Mouse (Mus musculus): Measurements from ENCODE around the gene Ascc2.

DNA sequence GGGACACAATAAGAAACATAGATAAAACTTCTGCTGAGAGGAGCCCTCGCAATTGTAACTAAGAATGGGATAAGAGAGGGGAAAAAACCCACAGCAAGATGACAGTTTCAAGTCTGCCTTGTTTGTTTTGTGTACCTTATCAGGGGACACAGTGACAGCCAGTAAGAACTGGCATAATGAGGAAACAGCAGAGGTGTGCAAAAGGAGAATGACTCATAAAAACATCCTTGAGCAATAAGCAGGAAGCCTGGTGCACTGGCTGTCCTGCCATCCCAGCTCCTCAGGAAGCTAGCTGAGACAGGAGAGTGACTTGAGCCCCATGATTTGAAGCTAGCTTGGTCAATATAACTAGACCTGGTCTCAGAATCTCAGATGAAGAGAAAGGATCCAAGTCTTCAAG is 22.3 kb downstream of the Ascc2 start:
- TF ChIP-seq GATA1 (IDR thresholded peaks at IDR 0.05; ENCODE audit: borderline replicate concordance, low read length), result no peak
- no peak for TF ChIP-seq CTCF (IDR thresholded peaks at IDR 0.05; ENCODE audit: low read depth, low read length)

Data from G1E (cell line).